Mouse (Mus musculus): Measurements from ENCODE around the gene Mpv17. TPM values are rescaled to one million over a fixed set of nuclear protein-coding genes. Genes with fewer than 3 reads are reported as not detected.

The Mpv17 gene
- polyA plus RNA-seq, 1 experiment from 2014 or later, result 17.6 TPM

DNA sequence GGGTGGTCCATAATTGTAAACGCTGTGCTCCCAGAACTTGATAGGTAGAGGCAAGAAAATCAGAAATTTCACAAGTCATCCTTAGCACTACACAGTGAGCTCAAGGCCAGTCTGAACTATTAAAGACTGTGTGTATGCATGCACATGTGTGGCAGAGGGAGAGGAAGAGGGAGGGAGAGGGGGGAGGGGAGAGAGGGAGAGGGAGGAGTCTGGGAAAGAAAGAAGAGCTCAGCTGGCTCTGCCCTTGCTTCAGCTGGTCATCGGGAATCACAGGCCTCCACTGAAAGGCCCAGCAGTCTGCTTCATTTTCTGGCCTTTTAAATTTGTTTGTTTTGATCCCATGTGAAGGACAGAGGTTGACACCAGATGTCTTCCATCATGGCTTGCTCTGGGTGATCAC, 30.6 kb downstream of the Mpv17 start:
- TF ChIP-seq CTCF (IDR thresholded peaks at IDR 0.05; ENCODE audit: low read depth) (no peak), EP300 (IDR thresholded peaks at IDR 0.05; ENCODE audit: low read depth) (no peak)
- Histone ChIP-seq H3K4me1 (ENCODE audit: insufficient read depth) (no peaks in the 10 kb centered on the region), H3K27ac (ENCODE audit: low read depth) (no peak overlapping the region), H3K9me3 (ENCODE audit: low read length) (no peaks in the 10 kb centered on the region), H3K36me3 (replicated peaks; ENCODE audit: insufficient read depth, low read length) (no peaks in the 10 kb centered on the region), H3K9ac (replicated peaks) (no peak overlapping the region), H3K4me3 (ENCODE audit: low read depth, low read length) (no peak overlapping the region), H3K27me3 (ENCODE audit: insufficient read depth, low read length) (no peaks in the 10 kb centered on the region), H3K4me2 (ENCODE audit: low read depth, low read length) (no peak overlapping the region)
- DNase-seq (no peak), ATAC-seq (no peak)
- 55% methylated on average over 2 of the region's 2 CpGs for WGBS (ENCODE audit: insufficient replicate concordance)

GRCm38 (mm10) chr5:31121111-31121510, 32.9 kb downstream of the Mpv17 start:
- ATAC-seq, result no peak
- no peak for DNase-seq
- H3K4me1 ChIP-seq (ENCODE audit: insufficient read depth), result no peaks in the 10 kb centered on the region
- H3K27ac ChIP-seq (ENCODE audit: low read depth), result no peak overlapping the region
- H3K9ac ChIP-seq (replicated peaks), result no peak overlapping the region
- H3K4me2 ChIP-seq (ENCODE audit: low read depth, low read length), result no peak overlapping the region
- no peaks in the 10 kb centered on the region for H3K9me3 ChIP-seq (ENCODE audit: low read length)
- no peak overlapping the region for H3K4me3 ChIP-seq (ENCODE audit: low read depth, low read length)
- 48% methylated on average over 8 of the region's 8 CpGs for WGBS (ENCODE audit: insufficient replicate concordance)
- TF ChIP-seq EP300 (IDR thresholded peaks at IDR 0.05; ENCODE audit: low read depth) (no peak), CTCF (IDR thresholded peaks at IDR 0.05; ENCODE audit: low read depth) (no peak)
- H3K27me3 ChIP-seq (ENCODE audit: insufficient read depth, low read length), result 0 out of 2 replicates have a peak, but pooled peaks cover 4% of the 10 kb centered on the region
- no peaks in the 10 kb centered on the region for H3K36me3 ChIP-seq (replicated peaks; ENCODE audit: insufficient read depth, low read length)

GRCm38 (mm10) chr5:31116912-31117311, 37.1 kb downstream of the Mpv17 start:
- Histone ChIP-seq H3K36me3 (replicated peaks; ENCODE audit: insufficient read depth, low read length) (no peaks in the 10 kb centered on the region), H3K9ac (replicated peaks) (no peak overlapping the region), H3K9me3 (ENCODE audit: low read length) (no peaks in the 10 kb centered on the region), H3K4me2 (ENCODE audit: low read depth, low read length) (no peak overlapping the region), H3K4me1 (ENCODE audit: insufficient read depth) (no peaks in the 10 kb centered on the region), H3K4me3 (ENCODE audit: low read depth, low read length) (no peak overlapping the region), H3K27ac (ENCODE audit: low read depth) (no peak overlapping the region), H3K27me3 (ENCODE audit: insufficient read depth, low read length) (0 out of 2 replicates have a peak, but pooled peaks cover 4% of the 10 kb centered on the region)
- ATAC-seq (no peak), DNase-seq (no peak)
- TF ChIP-seq EP300 (IDR thresholded peaks at IDR 0.05; ENCODE audit: low read depth) (no peak), CTCF (IDR thresholded peaks at IDR 0.05; ENCODE audit: low read depth) (no peak)
- 25% methylated on average over 10 of the region's 10 CpGs for WGBS (ENCODE audit: insufficient replicate concordance)

DNA sequence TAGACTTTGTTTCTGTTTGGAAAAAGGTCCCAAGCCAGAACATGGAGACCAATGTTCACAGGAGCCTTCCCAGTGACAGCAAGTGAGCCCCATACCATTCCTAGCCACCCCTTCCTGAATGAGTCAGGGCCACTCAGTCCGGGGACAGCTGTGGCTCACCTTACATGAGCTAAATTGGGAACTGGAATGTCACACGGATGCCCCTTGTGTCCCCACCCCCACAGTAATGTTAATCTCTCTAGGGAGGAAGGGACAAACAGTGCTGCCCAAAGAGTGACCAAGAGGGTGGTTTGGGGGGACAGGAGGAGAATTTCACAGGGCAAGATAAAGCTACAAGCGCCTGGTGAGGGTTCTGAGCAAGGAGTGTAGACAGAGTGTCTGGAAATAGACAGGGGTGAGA, 37.7 kb downstream of the Mpv17 start, which contains the start of gene Trim54:
TSS of gene Trim54 (plus strand) at position 359 of the 400 bp plus-strand sequence.
- H3K4me2 ChIP-seq (ENCODE audit: low read depth, low read length), result no peak within 1 kb of the TSS
- ATAC-seq (no peak), DNase-seq (no peak)
- H3K9ac ChIP-seq (replicated peaks), result no peak within 1 kb of the TSS
- H3K36me3 ChIP-seq (replicated peaks; ENCODE audit: insufficient read depth, low read length), result no peaks in the 10 kb centered on the region
- no peaks in the 10 kb centered on the region for H3K4me1 ChIP-seq (ENCODE audit: insufficient read depth)
- WGBS (ENCODE audit: insufficient replicate concordance), result 26% methylated on average over 3 of the region's 3 CpGs
- no peak for TF ChIP-seq EP300 (IDR thresholded peaks at IDR 0.05; ENCODE audit: low read depth)
- TF ChIP-seq CTCF (IDR thresholded peaks at IDR 0.05; ENCODE audit: low read depth), result no peak
- H3K9me3 ChIP-seq (ENCODE audit: low read length), result no peaks in the 10 kb centered on the region
- no peak within 1 kb of the TSS for H3K4me3 ChIP-seq (ENCODE audit: low read depth, low read length)
- 0 out of 2 replicates have a peak, but pooled peaks cover 4% of the 10 kb centered on the region for H3K27me3 ChIP-seq (ENCODE audit: insufficient read depth, low read length)
- H3K27ac ChIP-seq (ENCODE audit: low read depth), result no peak within 1 kb of the TSS

DNA sequence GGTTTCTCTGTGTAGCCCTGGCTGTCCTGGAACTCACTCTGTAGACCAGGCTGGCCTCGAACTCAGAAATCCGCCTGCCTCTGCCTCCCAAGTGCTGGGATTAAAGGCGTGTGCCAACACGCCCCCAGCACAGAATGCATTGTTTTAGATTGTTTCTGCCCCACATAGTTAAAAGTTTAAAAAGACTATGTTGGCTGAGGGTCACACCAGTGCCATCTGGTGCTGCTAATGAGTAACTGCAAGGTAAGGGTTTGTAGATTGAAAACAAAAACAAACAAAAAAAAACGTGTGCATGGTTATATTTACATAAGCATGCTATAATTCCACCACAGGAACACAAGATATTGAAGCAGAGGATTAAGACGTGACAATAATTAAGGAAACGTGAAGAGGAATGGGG, 43.3 kb downstream of the Mpv17 start:
- no peak overlapping the region for H3K27ac ChIP-seq (ENCODE audit: low read depth)
- no peaks in the 10 kb centered on the region for H3K4me1 ChIP-seq (ENCODE audit: insufficient read depth)
- no peaks in the 10 kb centered on the region for H3K36me3 ChIP-seq (replicated peaks; ENCODE audit: insufficient read depth, low read length)
- H3K9me3 ChIP-seq (ENCODE audit: low read length), result no peaks in the 10 kb centered on the region
- H3K9ac ChIP-seq (replicated peaks), result no peak overlapping the region
- 14% methylated on average over 7 of the region's 7 CpGs for WGBS (ENCODE audit: insufficient replicate concordance)
- DNase-seq, result no peak
- H3K4me3 ChIP-seq (ENCODE audit: low read depth, low read length), result no peak overlapping the region
- no peaks in the 10 kb centered on the region for H3K27me3 ChIP-seq (ENCODE audit: insufficient read depth, low read length)
- TF ChIP-seq EP300 (IDR thresholded peaks at IDR 0.05; ENCODE audit: low read depth), result no peak
- peak; percentile 61 for TF ChIP-seq CTCF (IDR thresholded peaks at IDR 0.05; ENCODE audit: low read depth)
- no peak for ATAC-seq
- no peak overlapping the region for H3K4me2 ChIP-seq (ENCODE audit: low read depth, low read length)

GRCm38 (mm10) chr5:31108000-31108490, 46.0 kb downstream of the Mpv17 start, which contains the start of gene Slc30a3:
Slc30a3 (minus strand) TSS chr5:31108237.
- Histone ChIP-seq H3K36me3 (replicated peaks; ENCODE audit: insufficient read depth, low read length) (no peaks in the 10 kb centered on the region), H3K4me3 (ENCODE audit: low read depth, low read length) (no peak within 1 kb of the TSS), H3K9ac (replicated peaks) (no peak within 1 kb of the TSS), H3K4me2 (ENCODE audit: low read depth, low read length) (no peak within 1 kb of the TSS), H3K9me3 (ENCODE audit: low read length) (no peaks in the 10 kb centered on the region), H3K27ac (ENCODE audit: low read depth) (no peak within 1 kb of the TSS), H3K4me1 (ENCODE audit: insufficient read depth) (no peaks in the 10 kb centered on the region), H3K27me3 (ENCODE audit: insufficient read depth, low read length) (no peaks in the 10 kb centered on the region)
- TF ChIP-seq CTCF (IDR thresholded peaks at IDR 0.05; ENCODE audit: low read depth), result no peak
- TF ChIP-seq EP300 (IDR thresholded peaks at IDR 0.05; ENCODE audit: low read depth), result no peak
- WGBS (ENCODE audit: insufficient replicate concordance), result 86% methylated on average over 18 of the region's 18 CpGs
- DNase-seq, result no peak
- ATAC-seq, result no peak

Measured in liver, postnatal 0 days (tissue).